Mouse (Mus musculus) urinary bladder, postnatal 14 days (tissue): Measurements from ENCODE around the gene Calhm6.
A peak's percentile ranks its signal among the peaks of the same experiment; 100 is the strongest.

Source experiments
- DNase-seq: peaks from one replicate; pipeline ENCODE4 v3.0.0; 2021; ENCODE audit warnings: low spot score

Calhm6 gene

DNA sequence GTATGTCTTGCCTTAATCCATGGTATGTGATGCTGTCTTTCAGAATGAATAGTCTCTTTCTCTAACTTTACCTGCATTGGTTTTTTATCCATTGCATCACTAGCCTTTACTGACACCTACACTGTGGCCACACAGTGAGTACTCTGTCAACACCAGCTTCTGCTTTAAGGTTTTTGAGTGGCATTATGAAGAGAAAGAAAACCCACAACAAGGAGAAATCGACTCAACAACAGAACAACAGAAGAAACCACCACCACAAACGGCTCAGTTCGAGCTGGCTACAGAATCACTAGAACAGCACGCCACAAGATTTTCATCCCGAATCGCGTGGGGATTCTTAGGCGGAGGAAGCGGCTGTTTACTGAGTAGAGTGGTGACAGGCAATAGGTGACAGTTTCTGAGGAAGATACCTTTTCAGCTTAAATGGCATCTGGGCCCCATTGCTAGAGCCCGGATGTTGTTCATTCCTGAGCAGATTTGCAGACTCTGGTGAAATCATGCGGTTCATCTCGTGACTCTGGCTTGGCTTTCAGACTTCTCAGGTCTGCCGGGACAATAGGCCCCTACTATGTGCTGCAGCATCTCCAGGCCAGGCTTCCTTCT is 16.8 kb downstream of the Calhm6 start:
- DNase-seq, result no peak

DNA sequence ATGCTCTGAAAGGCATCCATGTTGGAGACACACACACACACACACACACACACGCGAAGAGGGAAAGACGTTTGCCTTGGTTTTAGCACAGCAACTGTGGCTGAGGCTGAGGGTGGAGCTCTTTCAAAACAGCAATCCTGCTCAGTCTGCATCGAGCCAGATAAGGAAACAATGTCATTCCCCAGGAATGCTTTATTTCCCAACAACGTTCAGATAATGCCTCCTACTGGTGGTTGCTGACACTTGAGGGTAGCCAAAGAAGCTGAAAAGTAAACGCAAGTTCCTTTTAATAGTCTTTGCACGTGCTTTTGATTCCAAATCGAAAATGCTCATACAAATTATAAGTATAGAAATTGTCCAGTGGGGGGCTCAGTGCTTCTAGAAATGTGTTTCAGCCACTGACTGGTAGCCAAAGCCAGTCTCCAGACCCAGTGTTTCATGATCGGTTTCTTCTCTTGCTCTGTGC is 31.3 kb downstream of the Calhm6 start, which contains the start of gene Calhm5:
Gene Calhm5, minus strand, starts transcription at position 102 of the 466 bp plus-strand sequence.
- peak; percentile 62 for DNase-seq

- DNase-seq, result no peak
Measured at GRCm38 (mm10) chr10:34095964-34096363, 31.8 kb downstream of the Calhm6 start.

GRCm38 (mm10) chr10:34095147-34095546 is 32.6 kb downstream of the Calhm6 start:
- DNase-seq, result no peak

DNA sequence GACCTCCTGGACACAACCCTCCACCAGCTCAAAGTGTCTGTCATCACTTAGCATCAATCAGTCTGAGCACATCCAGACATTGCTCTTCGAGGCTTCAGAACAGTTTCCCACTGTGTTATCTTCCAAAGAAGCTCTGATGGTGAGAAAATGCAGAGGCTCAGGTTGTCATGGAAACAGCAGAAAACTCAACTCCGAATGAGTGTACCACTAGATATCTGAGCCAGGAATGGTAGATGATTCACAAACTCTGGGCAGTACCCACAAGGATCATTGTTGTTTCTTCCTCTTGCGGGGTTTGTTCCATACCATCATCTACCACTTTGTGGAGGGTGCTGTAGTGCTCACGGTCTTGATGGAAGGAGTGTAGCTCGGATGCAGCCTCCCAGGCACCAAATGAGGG is 35.9 kb downstream of the Calhm6 start:
- no peak for DNase-seq

GRCm38 (mm10) chr10:34090481-34090880 is 37.3 kb downstream of the Calhm6 start:
- DNase-seq, result no peak

DNA sequence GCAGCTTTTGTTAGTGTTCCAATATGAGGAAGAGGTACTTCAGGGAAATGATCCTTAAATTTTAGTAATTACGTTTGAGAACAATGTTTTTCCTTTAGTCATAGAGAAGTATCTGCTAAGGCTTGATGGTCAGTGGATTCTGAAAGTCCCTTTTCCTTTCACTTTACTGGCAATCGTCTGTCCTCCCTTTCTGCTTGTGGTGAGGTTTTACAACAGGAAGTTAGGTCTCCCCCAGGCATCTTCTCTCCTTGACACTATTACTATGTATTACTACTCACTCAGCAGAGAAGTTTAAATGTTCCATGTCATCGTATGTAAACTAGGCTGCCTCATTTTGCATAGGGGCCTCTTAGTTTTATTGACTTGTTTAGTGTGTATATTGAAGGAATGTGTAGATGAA is 38.3 kb downstream of the Calhm6 start:
- DNase-seq, result no peak

GRCm38 (mm10) chr10:34088515-34088914 is 39.3 kb downstream of the Calhm6 start:
- DNase-seq, result no peak

GRCm38 (mm10) chr10:34086514-34086913 is 41.3 kb downstream of the Calhm6 start:
- DNase-seq, result no peak
